Mouse (Mus musculus): ENCODE data around the gene Olfr955. TPM values are rescaled to one million over a fixed set of nuclear protein-coding genes. Genes with fewer than 3 reads are reported as not detected.

Olfr955 gene
- polyA plus RNA-seq (2015; fragmentation: Nextera tagmentation; extraction: Ambion mirVana): not detected in 2 replicates

DNA sequence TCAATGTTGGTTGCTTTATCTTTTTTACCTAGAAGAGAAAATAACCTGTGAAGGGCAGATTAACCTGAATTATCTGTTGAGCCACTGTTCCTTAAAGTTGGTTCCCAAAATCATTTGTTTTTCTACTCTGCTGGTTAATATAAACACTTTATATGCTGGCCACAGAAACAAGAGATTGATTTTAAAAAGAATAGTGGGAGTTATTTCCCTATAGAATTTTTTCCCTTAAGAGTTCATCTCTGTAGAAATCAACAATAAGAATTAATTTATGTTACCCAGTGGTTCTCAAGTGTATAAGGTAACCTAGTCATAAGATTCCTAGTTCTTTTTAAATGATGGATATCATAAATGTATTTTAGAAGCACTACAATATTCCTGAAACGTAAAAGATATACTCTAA is at the start of gene Olfr955:
Gene Olfr955, minus strand, starts transcription at position 101 of the 400 bp plus-strand sequence.
- no peak within 1 kb of the TSS for H3K4me2 ChIP-seq (replicated peaks; ENCODE audit: low read depth)
- no peaks in the 10 kb centered on the region for H3K4me1 ChIP-seq (replicated peaks; ENCODE audit: control insufficient read depth, insufficient read depth)
- no peaks in the 10 kb centered on the region for H3K27me3 ChIP-seq (ENCODE audit: control insufficient read depth, insufficient read depth, low read length)
- no peak for TF ChIP-seq EP300 (optimal IDR thresholded peaks at IDR 0.05)
- TF ChIP-seq CTCF (IDR thresholded peaks at IDR 0.05; ENCODE audit: low read depth): no peak
- ATAC-seq (ENCODE audit: low FRiP score, low TSS enrichment) (no peak), DNase-seq (ENCODE audit: low spot score) (no peak)
- H3K9me3 ChIP-seq (ENCODE audit: control insufficient read depth, low read length): no peaks in the 10 kb centered on the region
- WGBS: 40% methylated on average over 1 of the region's 1 CpGs
- H3K36me3 ChIP-seq (ENCODE audit: control insufficient read depth, insufficient read depth, low read length): no peaks in the 10 kb centered on the region
- no peak within 1 kb of the TSS for H3K27ac ChIP-seq (replicated peaks)
- no peak within 1 kb of the TSS for H3K9ac ChIP-seq (ENCODE audit: low read length)
- H3K4me3 ChIP-seq (ENCODE audit: low read depth, low read length): no peak within 1 kb of the TSS

DNA sequence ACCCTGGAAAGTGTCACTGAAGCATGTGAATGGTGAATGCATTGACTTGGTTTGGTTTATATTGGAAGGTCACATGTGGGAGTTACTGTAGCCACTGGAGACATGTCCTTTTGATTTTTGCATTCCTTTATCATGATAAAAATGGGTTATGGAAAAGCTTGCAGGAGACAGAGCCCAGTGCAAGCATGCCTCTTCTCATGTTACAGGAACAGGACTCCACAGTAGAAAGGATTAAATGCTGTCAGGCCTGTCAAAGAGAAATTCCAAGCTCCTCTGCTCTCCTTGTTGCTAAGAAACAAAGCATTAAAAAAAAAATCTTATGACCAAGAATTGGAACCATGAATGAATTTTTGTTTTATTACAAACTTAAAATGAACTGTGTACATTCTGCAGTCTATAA is 46.9 kb upstream of the Olfr955 start:
- H3K27ac ChIP-seq (replicated peaks): no peak overlapping the region
- no peak for DNase-seq (ENCODE audit: low spot score)
- H3K27me3 ChIP-seq (ENCODE audit: control insufficient read depth, insufficient read depth, low read length): no peaks in the 10 kb centered on the region
- no peak for ATAC-seq (ENCODE audit: low FRiP score, low TSS enrichment)
- H3K36me3 ChIP-seq (ENCODE audit: control insufficient read depth, insufficient read depth, low read length): no peaks in the 10 kb centered on the region
- H3K4me1 ChIP-seq (replicated peaks; ENCODE audit: control insufficient read depth, insufficient read depth): no peaks in the 10 kb centered on the region
- no peak overlapping the region for H3K4me2 ChIP-seq (replicated peaks; ENCODE audit: low read depth)
- no peaks in the 10 kb centered on the region for H3K9me3 ChIP-seq (ENCODE audit: control insufficient read depth, low read length)
- no peak overlapping the region for H3K9ac ChIP-seq (ENCODE audit: low read length)
- TF ChIP-seq EP300 (optimal IDR thresholded peaks at IDR 0.05): no peak
- no peak for TF ChIP-seq CTCF (IDR thresholded peaks at IDR 0.05; ENCODE audit: low read depth)
- H3K4me3 ChIP-seq (ENCODE audit: low read depth, low read length): no peak overlapping the region

DNA sequence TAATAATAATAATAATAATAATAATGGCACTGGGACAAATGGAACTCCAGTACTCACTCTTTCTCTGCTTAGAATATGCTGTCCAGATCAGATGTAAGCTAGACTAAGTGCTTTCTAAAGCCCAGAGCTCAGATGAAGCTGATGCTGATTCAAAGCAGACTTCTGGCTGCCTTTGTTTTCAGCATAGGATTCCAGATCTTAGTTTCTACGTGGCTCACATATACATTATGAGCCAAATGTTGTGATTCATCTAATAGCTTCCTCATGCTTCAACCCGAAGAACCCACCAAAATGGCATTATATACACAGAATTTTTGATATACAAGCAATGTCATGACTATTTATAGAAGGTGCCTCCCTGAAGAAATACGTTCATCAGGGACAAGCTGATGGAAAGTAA is 43.8 kb upstream of the Olfr955 start, which contains the start of gene Olfr957:
Gene Olfr957, minus strand, starts transcription at position 279 of the 400 bp plus-strand sequence.
- H3K27ac ChIP-seq (replicated peaks): no peak within 1 kb of the TSS
- no peak for TF ChIP-seq EP300 (optimal IDR thresholded peaks at IDR 0.05)
- TF ChIP-seq CTCF (IDR thresholded peaks at IDR 0.05; ENCODE audit: low read depth): no peak
- ATAC-seq (ENCODE audit: low FRiP score, low TSS enrichment): no peak
- WGBS: 29% methylated on average over 3 of the region's 3 CpGs
- no peak for DNase-seq (ENCODE audit: low spot score)
- H3K4me3 ChIP-seq (ENCODE audit: low read depth, low read length): no peak within 1 kb of the TSS
- H3K4me1 ChIP-seq (replicated peaks; ENCODE audit: control insufficient read depth, insufficient read depth): no peaks in the 10 kb centered on the region
- no peaks in the 10 kb centered on the region for H3K36me3 ChIP-seq (ENCODE audit: control insufficient read depth, insufficient read depth, low read length)
- H3K27me3 ChIP-seq (ENCODE audit: control insufficient read depth, insufficient read depth, low read length): no peaks in the 10 kb centered on the region
- H3K9me3 ChIP-seq (ENCODE audit: control insufficient read depth, low read length): no peaks in the 10 kb centered on the region
- H3K9ac ChIP-seq (ENCODE audit: low read length): no peak within 1 kb of the TSS
- no peak within 1 kb of the TSS for H3K4me2 ChIP-seq (replicated peaks; ENCODE audit: low read depth)

DNA sequence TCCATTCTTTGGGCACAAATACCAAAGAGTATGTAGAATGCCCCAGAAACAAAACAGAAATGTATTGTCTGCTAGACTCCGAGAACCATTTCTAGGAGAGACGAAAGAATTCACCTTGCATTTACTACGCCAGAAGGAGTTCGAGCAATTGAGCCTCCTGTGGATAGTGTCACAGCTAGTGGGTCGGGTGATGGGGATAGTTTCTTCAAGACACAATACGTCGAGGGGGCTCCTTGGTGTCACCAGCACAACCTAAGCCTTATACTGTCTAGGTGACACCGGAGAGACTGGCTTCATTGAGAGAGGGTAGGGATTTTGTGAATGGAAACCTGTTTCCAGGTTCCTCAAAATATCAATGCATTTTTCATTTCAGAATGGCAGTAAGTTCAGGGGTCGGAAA is 37.7 kb upstream of the Olfr955 start:
- Histone ChIP-seq H3K9me3 (ENCODE audit: control insufficient read depth, low read length) (no peaks in the 10 kb centered on the region), H3K4me3 (ENCODE audit: low read depth, low read length) (no peak overlapping the region), H3K36me3 (ENCODE audit: control insufficient read depth, insufficient read depth, low read length) (no peaks in the 10 kb centered on the region), H3K9ac (ENCODE audit: low read length) (no peak overlapping the region), H3K27me3 (ENCODE audit: control insufficient read depth, insufficient read depth, low read length) (no peaks in the 10 kb centered on the region), H3K4me1 (replicated peaks; ENCODE audit: control insufficient read depth, insufficient read depth) (no peaks in the 10 kb centered on the region), H3K27ac (replicated peaks) (no peak overlapping the region), H3K4me2 (replicated peaks; ENCODE audit: low read depth) (no peak overlapping the region)
- DNase-seq (ENCODE audit: low spot score): no peak
- no peak for ATAC-seq (ENCODE audit: low FRiP score, low TSS enrichment)
- TF ChIP-seq CTCF (IDR thresholded peaks at IDR 0.05; ENCODE audit: low read depth) (no peak), EP300 (optimal IDR thresholded peaks at IDR 0.05) (no peak)
- 77% methylated on average over 9 of the region's 9 CpGs for WGBS

DNA sequence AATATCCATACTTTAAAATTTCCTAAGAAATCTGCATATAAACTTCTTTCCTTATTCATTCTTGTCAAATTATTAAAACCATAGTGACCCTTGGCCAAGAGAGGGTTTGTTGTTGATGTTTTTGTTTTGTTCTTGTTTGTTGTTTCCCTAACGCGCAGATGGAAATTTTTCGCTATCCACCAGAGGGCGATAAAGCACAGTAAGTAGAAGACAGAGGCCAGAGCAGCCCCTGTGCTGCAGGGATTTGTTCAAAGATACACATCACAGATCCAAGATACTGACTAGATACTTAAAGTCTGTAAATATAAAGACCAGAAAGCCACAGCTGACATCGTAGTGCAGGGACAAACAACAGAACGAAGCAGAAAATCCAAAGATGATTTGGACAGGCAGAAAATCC is 37.3 kb upstream of the Olfr955 start:
- no peaks in the 10 kb centered on the region for H3K4me1 ChIP-seq (replicated peaks; ENCODE audit: control insufficient read depth, insufficient read depth)
- DNase-seq (ENCODE audit: low spot score) (peak; percentile 29), ATAC-seq (ENCODE audit: low FRiP score, low TSS enrichment) (no peak)
- H3K4me3 ChIP-seq (ENCODE audit: low read depth, low read length): no peak overlapping the region
- no peaks in the 10 kb centered on the region for H3K9me3 ChIP-seq (ENCODE audit: control insufficient read depth, low read length)
- no peaks in the 10 kb centered on the region for H3K36me3 ChIP-seq (ENCODE audit: control insufficient read depth, insufficient read depth, low read length)
- H3K27me3 ChIP-seq (ENCODE audit: control insufficient read depth, insufficient read depth, low read length): no peaks in the 10 kb centered on the region
- 7% methylated on average over 6 of the region's 6 CpGs for WGBS
- H3K4me2 ChIP-seq (replicated peaks; ENCODE audit: low read depth): no peak overlapping the region
- no peak overlapping the region for H3K9ac ChIP-seq (ENCODE audit: low read length)
- TF ChIP-seq EP300 (optimal IDR thresholded peaks at IDR 0.05): no peak
- TF ChIP-seq CTCF (IDR thresholded peaks at IDR 0.05; ENCODE audit: low read depth): peak; percentile 80
- H3K27ac ChIP-seq (replicated peaks): no peak overlapping the region

DNA sequence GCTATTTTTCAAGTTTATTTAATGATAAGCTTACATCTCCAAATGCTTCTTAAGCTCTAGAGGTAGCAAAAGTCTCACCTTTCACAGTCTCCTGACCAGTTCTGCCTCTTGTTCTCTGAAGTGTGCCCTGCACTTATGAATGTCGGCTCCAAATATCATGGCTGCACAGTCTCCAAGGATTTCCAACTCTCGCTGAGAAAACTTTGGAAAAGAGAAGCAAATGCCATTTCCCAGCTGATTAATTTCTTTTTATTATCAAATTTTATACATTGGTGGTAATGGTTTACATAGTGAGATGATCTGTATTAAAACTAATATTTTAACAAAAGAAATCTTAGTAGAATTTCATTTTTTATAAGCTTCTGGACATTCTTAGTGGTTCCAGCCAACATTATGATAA is 22.2 kb upstream of the Olfr955 start, which contains the start of gene Olfr44:
Gene Olfr44, minus strand, starts transcription at position 101 of the 400 bp plus-strand sequence.
- WGBS: 81% methylated on average over 2 of the region's 2 CpGs
- no peaks in the 10 kb centered on the region for H3K27me3 ChIP-seq (ENCODE audit: control insufficient read depth, insufficient read depth, low read length)

More for the DNA sequence above, 22.2 kb upstream of the Olfr955 start, which contains the start of gene Olfr44:
- no peaks in the 10 kb centered on the region for H3K36me3 ChIP-seq (ENCODE audit: control insufficient read depth, insufficient read depth, low read length)
- H3K4me3 ChIP-seq (ENCODE audit: low read depth, low read length): no peak within 1 kb of the TSS
- ATAC-seq (ENCODE audit: low FRiP score, low TSS enrichment) (no peak), DNase-seq (ENCODE audit: low spot score) (no peak)
- no peaks in the 10 kb centered on the region for H3K4me1 ChIP-seq (replicated peaks; ENCODE audit: control insufficient read depth, insufficient read depth)
- TF ChIP-seq EP300 (optimal IDR thresholded peaks at IDR 0.05) (no peak), CTCF (IDR thresholded peaks at IDR 0.05; ENCODE audit: low read depth) (no peak)
- no peak within 1 kb of the TSS for H3K27ac ChIP-seq (replicated peaks)
- no peak within 1 kb of the TSS for H3K9ac ChIP-seq (ENCODE audit: low read length)
- H3K9me3 ChIP-seq (ENCODE audit: control insufficient read depth, low read length): no peaks in the 10 kb centered on the region
- no peak within 1 kb of the TSS for H3K4me2 ChIP-seq (replicated peaks; ENCODE audit: low read depth)
